In genomic region chr3:37515485-37515884, GRCm38 (mm10) we compare ENCODE assay signal across 8 mouse cellular contexts.
DNase-seq lines count a peak whose midpoint lies in the region; ATAC-seq and TF ChIP-seq lines count a peak whose summit lies in the region.

No protein-coding gene starts in this region.

- TF ChIP-seq EP300 in heart, postnatal 0 days (IDR thresholded peaks at IDR 0.05; ENCODE audit: low read depth), result no peak

- WGBS in heart, postnatal 0 days, result 20% methylated on average over 2 of the region's 2 CpGs
- 10% methylated on average over 2 of the region's 2 CpGs for WGBS in liver, embryonic 15.5 days (ENCODE audit: insufficient replicate concordance)

- intact Hi-C loops in left cerebral cortex, postnatal 4 days (cut with DNase I), result no loop called here
- intact Hi-C loops in left cerebral cortex, postnatal 25 days (cut with DNase I), result no loop called here

- H3K4me1 ChIP-seq in heart, postnatal 0 days (ENCODE audit: control insufficient read depth, insufficient read depth), result 0 out of 2 replicates have a peak, but pooled peaks cover 3% of the 10 kb centered on the region
- peaks cover 51% of the 10 kb centered on the region for H3K4me1 ChIP-seq in liver, embryonic 15.5 days (replicated peaks)

- TF ChIP-seq CTCF in heart, postnatal 0 days (IDR thresholded peaks at IDR 0.05; ENCODE audit: low read depth), result peak; percentile 57

- H3K4me2 ChIP-seq in heart, postnatal 0 days (ENCODE audit: low read depth, low read length), result no peak overlapping the region
- H3K4me2 ChIP-seq in liver, embryonic 15.5 days, result no peak overlapping the region

- H3K36me3 ChIP-seq in heart, postnatal 0 days (replicated peaks; ENCODE audit: control insufficient read depth, insufficient read depth, low read length), result no peaks in the 10 kb centered on the region
- H3K36me3 ChIP-seq in liver, embryonic 15.5 days (replicated peaks), result no peaks in the 10 kb centered on the region

- peak; percentile 55 for DNase-seq in left cerebral cortex, postnatal 4 days
- no peak for DNase-seq in left cerebral cortex, postnatal 25 days (ENCODE audit: low spot score in 2 of 2)
- DNase-seq in NIH3T3 (ENCODE audit: low read depth), result peak; percentile 36
- DNase-seq in cerebellum, postnatal 14 days, result peak; percentile 40 to 65
- no peak for DNase-seq in heart, postnatal 0 days (ENCODE audit: low spot score)
- peak; percentile 37 for DNase-seq in right cerebral cortex, postnatal 4 days

- H3K4me3 ChIP-seq in heart, postnatal 0 days (ENCODE audit: low read depth, low read length), result no peak overlapping the region
- H3K4me3 ChIP-seq in liver, embryonic 15.5 days (replicated peaks), result no peak overlapping the region

- no peak overlapping the region for H3K27ac ChIP-seq in heart, postnatal 0 days (ENCODE audit: low read depth)
- peak overlapping the region; percentile 66 for H3K27ac ChIP-seq in liver, embryonic 15.5 days (replicated peaks)

- H3K27me3 ChIP-seq in heart, postnatal 0 days (ENCODE audit: control insufficient read depth, insufficient read depth, low read length), result no peaks in the 10 kb centered on the region
- no peaks in the 10 kb centered on the region for H3K27me3 ChIP-seq in liver, embryonic 15.5 days

- ATAC-seq in heart, postnatal 0 days (ENCODE audit: insufficient read depth, low read depth), result peak; percentile 36; the same call in 1 of the 2 replicates
- peak; percentile 78 for ATAC-seq in liver, embryonic 15.5 days (ENCODE audit: insufficient read depth)
- ATAC-seq in frontal cortex, adult (ENCODE audit: low TSS enrichment), result no peak

- H3K9ac ChIP-seq in heart, postnatal 0 days (replicated peaks; ENCODE audit: low read depth, low read length), result no peak overlapping the region
- H3K9ac ChIP-seq in liver, embryonic 15.5 days, result no peak overlapping the region

- H3K9me3 ChIP-seq in heart, postnatal 0 days (replicated peaks; ENCODE audit: control insufficient read depth, low read length), result no peaks in the 10 kb centered on the region
- H3K9me3 ChIP-seq in liver, embryonic 15.5 days (replicated peaks), result no peaks in the 10 kb centered on the region

Comparison
In these comparisons a context has a peak if more than half of its experiments do, and no peak if none do; other contexts are left out.
1. DNase-seq: peak in left cerebral cortex, postnatal 4 days (single experiment), NIH3T3 (single experiment), cerebellum, postnatal 14 days (2 of 2) and right cerebral cortex, postnatal 4 days (single experiment); none in left cerebral cortex, postnatal 25 days (0 of 2) and heart, postnatal 0 days (single experiment).